In the genomic region with DNA sequence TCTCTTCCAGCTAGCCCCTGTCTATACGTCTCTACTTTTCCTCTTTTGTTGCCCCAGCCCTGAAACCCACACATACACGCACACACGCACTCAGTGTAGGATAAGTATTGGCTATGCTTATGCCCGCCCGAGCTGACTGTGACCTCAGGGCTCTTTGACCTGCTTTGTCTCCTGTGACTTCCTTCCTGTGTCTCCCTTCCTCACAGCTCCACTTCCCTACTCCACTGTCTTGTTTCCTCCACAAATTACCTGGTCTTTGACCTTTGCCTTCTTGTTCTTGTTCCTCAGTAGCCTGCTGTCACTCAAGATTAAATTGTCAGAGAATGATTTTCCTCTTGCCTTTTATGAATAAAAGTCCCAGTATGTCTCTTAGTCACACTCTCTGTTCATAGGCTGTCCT, we compare ENCODE assay signal across 9 mouse cellular contexts.
"Had no signal": no experiment of that assay in that cellular context is flagged by ENCODE, and none has a peak within 500 bp of the region (broad histone marks: within the 10 kb centered on the region; RNA-seq: fewer than 3 reads in every experiment).

No protein-coding gene starts in this region.

- H3K4me1 ChIP-seq: stomach, embryonic 15.5 days had no signal

- H3K27me3 ChIP-seq: limb, embryonic 12.5 days; midbrain, embryonic 12.5 days; neural tube, embryonic 13.5 days; stomach, embryonic 15.5 days had no signal

- H3K4me3 ChIP-seq: limb, embryonic 12.5 days; midbrain, embryonic 12.5 days; neural tube, embryonic 13.5 days; stomach, embryonic 15.5 days had no signal

- H3K27ac ChIP-seq: kidney, postnatal 0 days; limb, embryonic 12.5 days; liver, embryonic 14.5 days; midbrain, embryonic 12.5 days; neural tube, embryonic 13.5 days; stomach, embryonic 15.5 days had no signal

- DNase-seq: liver; retina, postnatal 1 day; right cerebral cortex, postnatal 4 days had no signal
